Mouse (Mus musculus): ENCODE data around the gene Dcaf11. TPM values are rescaled to one million over a fixed set of nuclear protein-coding genes. Genes with fewer than 3 reads are reported as not detected.

Dcaf11 gene
- total and polyA plus RNA-seq, 3 experiments = 24.3 to 37.9 TPM; not detected in 1

- H3K4me3 ChIP-seq (ENCODE audit: control insufficient read depth in 1 of 2, insufficient read depth in 1 of 2, low read depth in 2 of 2, low read length in 2 of 2) = peak within 1 kb of the TSS; percentile 88 to 94
- H3K9me3 ChIP-seq (replicated peaks; ENCODE audit: insufficient read depth, low read length) = no peaks in the 10 kb centered on the region
- H3K27me3 ChIP-seq (ENCODE audit: control insufficient read depth in 1 of 2, insufficient read depth in 2 of 2, low read length in 2 of 2) = no peaks in the 10 kb centered on the region
- peak within 1 kb of the TSS; percentile 90 for H3K27ac ChIP-seq (ENCODE audit: control insufficient read depth, low read depth, low read length)
- H3K4me1 ChIP-seq (ENCODE audit: control insufficient read depth in 1 of 2, insufficient read depth in 2 of 2, low read length in 2 of 2) = peaks cover 8 to 17% of the 10 kb centered on the region in 2 experiments
- peak within 1 kb of the TSS; percentile 93 for H3K9ac ChIP-seq (ENCODE audit: control insufficient read depth, low read depth, low read length, poor library complexity, severe bottlenecking)
- H3K79me2 ChIP-seq (ENCODE audit: control insufficient read depth, insufficient read depth, low read length, poor library complexity) = peaks cover 15% of the 10 kb centered on the region
- DNase-seq (ENCODE audit: low read depth, low spot score) = peak; percentile 98
- TF ChIP-seq TCF12 (IDR thresholded peaks at IDR 0.05; ENCODE audit: low read depth, low read length) (peak; percentile 51), MXI1 (IDR thresholded peaks at IDR 0.05; ENCODE audit: low read depth, low read length) (peak; percentile 78), ZMIZ1 (IDR thresholded peaks at IDR 0.05; ENCODE audit: low read depth, low read length) (peak; percentile 83), MAX (IDR thresholded peaks at IDR 0.05; ENCODE audit: low read length) (peak; percentile 88), HCFC1 (IDR thresholded peaks at IDR 0.05; ENCODE audit: low read depth, low read length) (peak; percentile 68), ETS1 (IDR thresholded peaks at IDR 0.05; ENCODE audit: low read depth, low read length) (peak; percentile 56; the same call in 1 of the 2 replicates), MYC (IDR thresholded peaks at IDR 0.05; ENCODE audit: low read depth, low read length) (peak; percentile 95), CHD2 (IDR thresholded peaks at IDR 0.05; ENCODE audit: low read length) (no peak), KAT2A (conservative IDR thresholded peaks at IDR 0.05; ENCODE audit: low read depth, low read length) (peak; percentile 47; the same call in 1 of the 2 replicates), ZC3H11A (IDR thresholded peaks at IDR 0.05; ENCODE audit: low read depth, low read length) (no peak), JUND (IDR thresholded peaks at IDR 0.05; ENCODE audit: low read depth, low read length) (no peak), USF2 (IDR thresholded peaks at IDR 0.05; ENCODE audit: borderline replicate concordance in 1 of 2, insufficient read depth in 1 of 2, low read depth in 1 of 2, low read length in 2 of 2) (no peak), SMC3 (IDR thresholded peaks at IDR 0.05; ENCODE audit: low read depth, low read length) (no peak), CTCF (IDR thresholded peaks at IDR 0.05 in 2 of 3, conservative IDR thresholded peaks at IDR 0.05 in 1 of 3; ENCODE audit: control insufficient read depth in 1 of 3, insufficient read depth in 1 of 3, low read depth in 2 of 3, low read length in 3 of 3, poor library complexity in 1 of 3, severe bottlenecking in 1 of 3) (no peak), NRF1 (IDR thresholded peaks at IDR 0.05; ENCODE audit: insufficient read depth, low read depth, low read length, poor library complexity, severe bottlenecking) (no peak), MAZ (IDR thresholded peaks at IDR 0.05; ENCODE audit: low read depth, low read length) (peak; percentile 78; the same call in 1 of the 2 replicates), POLR2AphosphoS2 (IDR thresholded peaks at IDR 0.05; ENCODE audit: low read length) (peak; percentile 92), ELF1 (IDR thresholded peaks at IDR 0.05; ENCODE audit: low read depth, low read length) (no peak), BHLHE40 (IDR thresholded peaks at IDR 0.05; ENCODE audit: borderline replicate concordance, low read depth, low read length) (no peak), TBP (IDR thresholded peaks at IDR 0.05; ENCODE audit: low read depth, low read length) (0 out of 2 replicates have a peak, but pooled peaks have one; percentile 73), MAFK (IDR thresholded peaks at IDR 0.05; ENCODE audit: borderline replicate concordance, low read depth, low read length) (no peak), E2F4 (IDR thresholded peaks at IDR 0.05; ENCODE audit: borderline replicate concordance, low read depth, low read length) (no peak), UBTF (IDR thresholded peaks at IDR 0.05; ENCODE audit: borderline replicate concordance, insufficient read depth, low read depth, low read length) (no peak), RAD21 (IDR thresholded peaks at IDR 0.05; ENCODE audit: low read depth, low read length) (no peak), POLR2A (IDR thresholded peaks at IDR 0.05; ENCODE audit: control insufficient read depth in 1 of 2, insufficient read depth in 1 of 2, low read depth in 1 of 2, low read length in 2 of 2, poor library complexity in 1 of 2) (peak; percentile 41 to 77; a peak in 2 of 4 replicates), NELFE (IDR thresholded peaks at IDR 0.05; ENCODE audit: low read depth, low read length) (peak; percentile 75), MEF2A (IDR thresholded peaks at IDR 0.05; ENCODE audit: extremely low read depth, insufficient replicate concordance, low read depth, low read length, poor library complexity, severe bottlenecking) (no peak), USF1 (IDR thresholded peaks at IDR 0.05; ENCODE audit: low read depth, low read length) (no peak; the same call in 1 of the 2 replicates), SIN3A (IDR thresholded peaks at IDR 0.05; ENCODE audit: low read length) (peak; percentile 82), MYB (IDR thresholded peaks at IDR 0.05; ENCODE audit: low read depth, low read length) (no peak), EP300 (IDR thresholded peaks at IDR 0.05; ENCODE audit: low read depth in 1 of 2, low read length in 2 of 2) (peak in 1 of 2 experiments; percentile 34; a peak in 1 of 4 replicates)
- H3K36me3 ChIP-seq (ENCODE audit: control insufficient read depth in 1 of 2, insufficient read depth in 2 of 2, low read length in 2 of 2) = peaks cover 7 to 17% of the 10 kb centered on the region in 2 experiments
Observed at GRCm38 (mm10) chr14:55540067-55540786, 19.6 kb upstream of the Dcaf11 start, which contains the start of gene Pck2. Gene Pck2 (plus strand): TSS chr14:55540266.

Measured in MEL (cell line).